Mouse (Mus musculus) G1E (cell line): ENCODE data around the gene Slc16a10.

Experiments used
- CTCF ChIP-seq: IDR thresholded peaks from 2 replicates; pipeline ENCODE4 v1.5.1; 2012; ENCODE audit warnings: low read depth, low read length, inconsistent platforms, mixed read lengths
- GATA1 ChIP-seq: IDR thresholded peaks from 2 replicates; pipeline ENCODE4 v1.6.1; 2012; ENCODE audit warnings: borderline replicate concordance, low read length, inconsistent platforms, mixed read lengths
- POLR2AphosphoS5 ChIP-seq: IDR thresholded peaks from 2 replicates; pipeline ENCODE4 v1.6.1; 2012; ENCODE audit warnings: low read depth, low read length, inconsistent platforms; ENCODE audit not compliant: insufficient replicate concordance
- TAL1 ChIP-seq: conservative IDR thresholded peaks from 2 replicates; pipeline ENCODE4 v1.6.1; 2012; ENCODE audit warnings: low read depth, low read length, inconsistent platforms, mixed read lengths

GRCm38 (mm10) chr10:40026546-40026945 lies 115.5 kb downstream of the Slc16a10 start:
- no peak for TF ChIP-seq CTCF
- no peak for TF ChIP-seq POLR2AphosphoS5
- TF ChIP-seq GATA1, result no peak
- TF ChIP-seq TAL1, result no peak
